Mouse (Mus musculus): ENCODE measurements around the gene Ttc39d. TPM values are rescaled to one million over a fixed set of nuclear protein-coding genes. Genes with fewer than 3 reads are reported as not detected.
A peak's percentile ranks its signal among the peaks of the same experiment; 100 is the strongest.
"Not testable (repeated sequence)": the region's sequence is repeated elsewhere in the genome, so short reads cannot be mapped to it uniquely, and the experiment has no call there.

The Ttc39d gene
- polyA plus RNA-seq, 1 experiment from 2014 or later = 0.10 TPM

DNA sequence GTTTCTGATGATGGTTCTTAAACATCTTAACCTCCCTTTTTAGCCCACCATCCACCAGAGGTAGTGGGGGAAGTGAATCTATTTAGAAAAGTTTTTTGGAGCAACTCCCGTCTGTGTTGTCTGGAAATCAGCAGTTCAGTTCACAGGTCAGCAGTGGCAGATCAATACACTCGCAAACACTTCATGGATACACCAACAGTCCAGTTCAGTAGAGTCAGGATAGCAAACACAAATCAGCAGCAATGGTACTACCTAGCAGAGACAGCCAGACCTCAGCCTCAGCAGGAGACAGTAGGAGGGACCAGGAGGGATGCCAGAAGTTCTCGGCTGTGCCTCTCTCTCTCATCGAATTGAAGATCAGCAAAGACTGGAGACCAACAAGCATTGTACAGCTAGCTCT lies 35.3 kb upstream of the Ttc39d start:
- no peak for ATAC-seq (replicated peaks; ENCODE audit: insufficient number of reproducible peaks, insufficient read depth, low FRiP score, low read depth)
- Histone ChIP-seq H3K36me3 (no peaks in the 10 kb centered on the region), H3K4me3 (no peak overlapping the region), H3K27me3 (no peaks in the 10 kb centered on the region), H3K9me3 (replicated peaks) (no peaks in the 10 kb centered on the region), H3K9ac (no peak overlapping the region), H3K4me2 (no peak overlapping the region), H3K4me1 (replicated peaks) (peaks cover 19% of the 10 kb centered on the region), H3K27ac (no peak overlapping the region)
- 84% methylated on average over 4 of the region's 4 CpGs for WGBS

DNA sequence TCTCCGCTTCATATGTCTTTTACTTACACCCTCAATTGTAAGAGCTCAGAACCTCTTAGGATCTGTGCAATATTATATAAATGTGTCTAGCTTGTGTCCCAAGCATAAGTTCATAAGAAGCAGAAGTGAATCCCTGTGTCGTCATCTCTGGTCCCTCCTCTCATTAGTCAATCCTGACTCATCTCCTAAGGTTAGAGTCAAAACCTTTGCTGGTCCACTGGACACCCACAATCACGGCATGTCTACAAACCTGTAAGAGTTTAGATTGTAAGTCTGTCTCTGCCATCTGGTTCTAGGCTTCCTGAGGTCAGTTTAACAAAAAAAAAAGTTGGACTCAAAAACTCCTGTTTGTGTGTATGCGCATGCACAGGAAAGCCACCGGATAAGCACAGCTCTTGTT lies 34.5 kb upstream of the Ttc39d start:
- H3K27ac ChIP-seq = no peak overlapping the region
- no peak overlapping the region for H3K4me2 ChIP-seq
- H3K36me3 ChIP-seq = no peaks in the 10 kb centered on the region
- ATAC-seq (replicated peaks; ENCODE audit: insufficient number of reproducible peaks, insufficient read depth, low FRiP score, low read depth) = no peak
- no peaks in the 10 kb centered on the region for H3K27me3 ChIP-seq
- H3K4me1 ChIP-seq (replicated peaks) = peaks cover 16% of the 10 kb centered on the region
- H3K9me3 ChIP-seq (replicated peaks) = no peaks in the 10 kb centered on the region
- 75% methylated on average over 5 of the region's 5 CpGs for WGBS
- H3K4me3 ChIP-seq = no peak overlapping the region
- no peak overlapping the region for H3K9ac ChIP-seq

DNA sequence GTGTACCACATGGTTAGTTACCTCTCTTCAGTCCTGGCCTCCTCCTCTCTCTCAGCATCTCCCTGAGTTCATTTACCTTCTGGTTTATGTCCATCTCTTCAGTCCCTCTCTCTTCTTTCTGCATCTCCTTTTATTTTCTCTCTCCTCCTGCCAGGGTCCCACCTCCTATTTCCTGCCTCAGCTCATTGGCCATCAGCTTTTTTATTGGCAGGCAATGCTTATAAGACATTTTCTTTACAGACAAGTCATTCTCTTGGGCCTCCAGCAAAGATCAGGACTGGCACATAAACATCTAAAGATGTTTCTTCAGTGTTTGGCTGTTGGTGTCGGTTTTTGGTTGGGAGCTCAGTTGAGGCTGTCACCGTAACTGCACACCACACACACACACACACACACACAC lies 33.6 kb upstream of the Ttc39d start:
- 95% methylated on average over 2 of the region's 2 CpGs for WGBS
- ATAC-seq (replicated peaks; ENCODE audit: insufficient number of reproducible peaks, insufficient read depth, low FRiP score, low read depth) = no peak
- peaks cover 6% of the 10 kb centered on the region for H3K4me1 ChIP-seq (replicated peaks)
- no peak overlapping the region for H3K4me2 ChIP-seq
- no peaks in the 10 kb centered on the region for H3K36me3 ChIP-seq
- H3K27ac ChIP-seq = no peak overlapping the region
- H3K4me3 ChIP-seq = no peak overlapping the region
- no peaks in the 10 kb centered on the region for H3K27me3 ChIP-seq
- no peak overlapping the region for H3K9ac ChIP-seq
- H3K9me3 ChIP-seq (replicated peaks) = no peaks in the 10 kb centered on the region

DNA sequence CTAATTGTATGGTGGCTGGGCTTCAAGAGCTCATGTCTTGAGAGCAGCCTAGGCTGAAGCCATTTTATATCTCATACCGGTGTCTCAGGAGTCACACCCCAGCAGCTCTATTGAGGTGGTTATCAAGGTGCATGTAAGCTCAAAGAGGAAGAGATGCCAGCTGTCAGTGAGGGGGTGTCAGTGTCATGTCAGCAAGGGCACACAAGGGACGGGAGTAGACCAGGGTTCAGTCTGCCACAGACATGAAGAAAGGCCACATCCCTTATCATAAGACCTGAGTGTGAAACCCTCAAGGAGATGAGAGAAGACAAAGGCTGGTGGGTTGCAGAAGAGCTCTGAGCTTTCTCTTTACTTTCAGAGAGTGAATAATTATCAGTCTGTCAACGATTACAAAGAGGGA lies 33.1 kb upstream of the Ttc39d start:
- ATAC-seq (replicated peaks; ENCODE audit: insufficient number of reproducible peaks, insufficient read depth, low FRiP score, low read depth) = no peak
- Histone ChIP-seq H3K27ac (no peak overlapping the region), H3K4me1 (replicated peaks) (peaks cover 3% of the 10 kb centered on the region; the same call in 1 of the 2 replicates), H3K9ac (no peak overlapping the region), H3K27me3 (no peaks in the 10 kb centered on the region), H3K4me2 (no peak overlapping the region), H3K9me3 (replicated peaks) (no peaks in the 10 kb centered on the region), H3K4me3 (no peak overlapping the region), H3K36me3 (no peaks in the 10 kb centered on the region)
- 50% methylated on average over 3 of the region's 3 CpGs for WGBS

DNA sequence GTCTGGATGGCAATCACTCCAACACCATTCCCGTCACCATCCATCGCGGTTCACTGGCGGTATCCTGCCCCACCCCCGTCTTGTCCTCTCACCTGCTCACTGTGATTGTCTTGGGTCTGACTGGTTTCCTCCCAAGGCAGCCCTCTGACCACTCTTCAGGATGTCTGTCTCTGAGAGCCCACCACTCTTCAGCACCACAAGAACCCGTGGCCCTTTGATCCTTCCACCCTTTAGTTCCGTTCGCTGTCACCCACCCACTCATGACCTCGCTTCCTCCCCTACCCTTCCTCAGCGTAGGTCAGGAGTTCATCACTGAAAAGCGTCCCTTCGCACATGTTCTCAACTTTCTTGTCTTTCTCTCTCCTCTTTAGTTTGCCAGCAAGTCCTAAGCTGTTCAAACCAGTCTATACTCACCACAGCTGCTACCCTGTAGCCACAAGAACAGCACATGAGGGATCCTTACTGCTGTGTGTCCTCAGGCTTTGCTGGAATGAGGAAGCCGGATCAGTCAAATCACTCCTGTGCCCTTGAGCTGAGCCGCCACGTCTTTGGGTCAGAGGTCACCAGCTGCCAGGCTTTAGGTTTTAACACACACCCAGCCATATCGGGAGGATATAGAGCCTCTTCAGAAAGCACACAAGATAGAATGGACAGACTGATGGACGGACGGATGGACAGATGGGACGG lies 32.4 kb upstream of the Ttc39d start:
- Histone ChIP-seq H3K9ac (no peak overlapping the region), H3K4me1 (replicated peaks) (peaks cover 3% of the 10 kb centered on the region; the same call in 1 of the 2 replicates), H3K27me3 (no peaks in the 10 kb centered on the region), H3K27ac (no peak overlapping the region), H3K4me2 (no peak overlapping the region), H3K36me3 (no peaks in the 10 kb centered on the region), H3K4me3 (no peak overlapping the region), H3K9me3 (replicated peaks) (no peaks in the 10 kb centered on the region)
- no peak for ATAC-seq (replicated peaks; ENCODE audit: insufficient number of reproducible peaks, insufficient read depth, low FRiP score, low read depth)
- WGBS = 66% methylated on average over 19 of the region's 19 CpGs

DNA sequence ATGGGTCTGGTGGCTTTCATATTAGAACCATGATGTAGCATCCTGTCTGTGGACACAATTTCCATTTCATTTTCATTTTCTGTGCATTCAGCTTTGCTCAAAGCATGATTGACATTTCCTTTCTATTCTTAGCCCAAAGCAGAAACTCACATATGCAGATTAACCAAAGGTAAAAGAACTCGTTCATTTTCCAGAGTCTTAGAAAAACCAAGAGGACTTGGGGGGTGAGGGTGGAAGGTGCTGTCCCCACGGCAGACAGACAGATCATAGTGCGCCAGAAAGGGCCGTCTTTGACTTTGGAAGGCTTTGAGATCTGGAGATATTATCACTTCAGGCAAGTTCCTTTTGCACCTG lies 31.9 kb upstream of the Ttc39d start:
- no peak for ATAC-seq (replicated peaks; ENCODE audit: insufficient number of reproducible peaks, insufficient read depth, low FRiP score, low read depth)
- 67% methylated on average over 4 of the region's 4 CpGs for WGBS
- no peak overlapping the region for H3K4me2 ChIP-seq
- no peak overlapping the region for H3K27ac ChIP-seq
- no peaks in the 10 kb centered on the region for H3K27me3 ChIP-seq
- H3K4me3 ChIP-seq = no peak overlapping the region
- H3K36me3 ChIP-seq = no peaks in the 10 kb centered on the region
- peaks cover 3% of the 10 kb centered on the region; the same call in 1 of the 2 replicates for H3K4me1 ChIP-seq (replicated peaks)
- no peaks in the 10 kb centered on the region for H3K9me3 ChIP-seq (replicated peaks)
- no peak overlapping the region for H3K9ac ChIP-seq

DNA sequence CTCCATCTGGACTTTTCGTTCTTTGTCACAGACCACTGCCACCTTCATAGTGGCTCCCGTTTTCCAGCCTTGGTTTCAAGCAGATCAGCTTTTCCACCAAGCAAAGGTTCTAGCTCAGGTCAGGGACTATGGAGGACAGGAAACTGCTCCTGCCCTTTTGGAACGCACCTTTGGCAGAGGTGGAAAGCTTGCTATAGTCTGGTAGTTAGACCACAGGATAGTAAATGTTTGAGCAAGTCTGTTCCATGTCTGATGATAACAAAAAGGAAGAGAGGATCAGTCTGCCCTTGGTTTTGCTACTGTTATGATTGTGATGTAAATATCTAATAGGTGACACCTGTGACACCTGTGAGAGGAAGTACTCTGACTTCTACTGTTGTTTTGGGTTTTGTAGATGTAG lies 31.3 kb upstream of the Ttc39d start:
- no peak for ATAC-seq (replicated peaks; ENCODE audit: insufficient number of reproducible peaks, insufficient read depth, low FRiP score, low read depth)
- no peaks in the 10 kb centered on the region for H3K9me3 ChIP-seq (replicated peaks)
- H3K9ac ChIP-seq = no peak overlapping the region
- no peaks in the 10 kb centered on the region for H3K36me3 ChIP-seq
- peaks cover 3% of the 10 kb centered on the region; the same call in 1 of the 2 replicates for H3K4me1 ChIP-seq (replicated peaks)
- WGBS = 89% methylated on average over 3 of the region's 3 CpGs
- H3K27ac ChIP-seq = no peak overlapping the region
- no peak overlapping the region for H3K4me3 ChIP-seq
- H3K27me3 ChIP-seq = no peaks in the 10 kb centered on the region
- H3K4me2 ChIP-seq = no peak overlapping the region

DNA sequence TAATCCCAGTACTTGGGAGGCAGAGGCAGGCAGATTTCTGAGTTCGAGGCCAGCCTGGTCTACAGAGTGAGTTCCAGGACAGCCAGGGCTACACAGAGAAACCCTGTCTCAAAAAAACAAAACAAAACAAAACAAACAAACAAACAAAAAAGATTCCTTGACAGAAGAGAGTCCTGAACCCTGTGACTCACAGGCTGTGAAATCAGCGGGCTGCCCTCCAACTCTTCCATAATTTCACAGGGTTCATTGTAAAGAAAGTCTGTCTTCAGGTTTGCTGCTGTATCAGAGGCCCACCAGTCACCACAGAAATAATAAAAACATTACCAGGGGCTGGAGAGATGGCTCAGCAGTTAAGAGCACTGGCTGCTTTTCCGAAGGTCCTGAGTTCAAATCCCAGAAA lies 28.4 kb upstream of the Ttc39d start:
- not testable (repeated sequence) for H3K4me1 ChIP-seq (replicated peaks); H3K27me3 ChIP-seq; H3K4me3 ChIP-seq; ATAC-seq (replicated peaks; ENCODE audit: insufficient number of reproducible peaks, insufficient read depth, low FRiP score, low read depth); H3K27ac ChIP-seq; H3K9ac ChIP-seq; H3K4me2 ChIP-seq; H3K36me3 ChIP-seq; H3K9me3 ChIP-seq (replicated peaks)
- WGBS = 96% methylated on average over 3 of the region's 3 CpGs

DNA sequence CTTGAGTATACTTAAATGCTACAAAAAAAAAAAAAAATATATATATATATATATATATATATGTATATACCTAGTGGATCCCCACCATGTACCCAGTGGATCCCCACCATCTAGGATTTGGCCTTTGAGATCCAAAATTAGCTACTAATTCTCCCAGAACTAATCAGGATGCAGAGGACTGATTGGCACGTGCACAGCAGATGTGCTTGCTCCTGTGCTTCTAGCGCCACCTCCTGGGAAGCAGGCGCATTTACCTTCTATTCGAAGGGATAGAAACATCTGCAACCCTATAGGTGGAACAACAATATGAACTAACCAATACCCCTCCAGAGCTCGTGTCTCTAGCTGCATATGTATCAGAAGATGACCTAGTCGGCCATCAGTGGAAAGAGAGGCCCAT lies 27.3 kb upstream of the Ttc39d start:
- Histone ChIP-seq H3K4me1 (replicated peaks) (peaks cover 1% of the 10 kb centered on the region; the same call in 1 of the 2 replicates), H3K27me3 (no peaks in the 10 kb centered on the region), H3K27ac (no peak overlapping the region), H3K9me3 (replicated peaks) (no peaks in the 10 kb centered on the region), H3K9ac (no peak overlapping the region), H3K36me3 (no peaks in the 10 kb centered on the region), H3K4me3 (no peak overlapping the region), H3K4me2 (no peak overlapping the region)
- WGBS = 0% methylated on average over 6 of the region's 6 CpGs
- peak; percentile 73 for ATAC-seq (replicated peaks; ENCODE audit: insufficient number of reproducible peaks, insufficient read depth, low FRiP score, low read depth)

DNA sequence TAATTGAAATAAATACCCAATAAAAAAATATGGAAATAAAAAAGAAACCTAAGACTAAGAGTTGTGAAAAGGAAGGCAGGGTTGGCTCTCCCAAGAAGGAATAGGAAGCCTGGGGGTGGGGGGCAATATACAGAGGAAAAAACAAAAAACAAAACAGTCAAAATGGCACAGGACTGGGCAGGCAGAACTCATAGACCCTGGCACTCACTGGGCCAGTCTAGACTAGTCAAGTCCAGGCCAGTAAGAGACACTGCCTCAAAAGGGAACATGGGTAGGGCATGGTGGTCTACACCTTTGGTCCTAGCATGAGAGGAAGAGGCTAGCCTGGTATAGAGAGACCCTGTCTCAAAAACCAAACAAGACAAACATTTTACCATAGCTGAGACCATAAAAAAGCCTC lies 26.8 kb upstream of the Ttc39d start:
- Histone ChIP-seq H3K36me3 (no peaks in the 10 kb centered on the region), H3K9me3 (replicated peaks) (no peaks in the 10 kb centered on the region), H3K4me2 (no peak overlapping the region), H3K27ac (no peak overlapping the region), H3K27me3 (no peaks in the 10 kb centered on the region), H3K9ac (no peak overlapping the region), H3K4me3 (no peak overlapping the region), H3K4me1 (replicated peaks) (no peaks in the 10 kb centered on the region)
- no peak for ATAC-seq (replicated peaks; ENCODE audit: insufficient number of reproducible peaks, insufficient read depth, low FRiP score, low read depth)

DNA sequence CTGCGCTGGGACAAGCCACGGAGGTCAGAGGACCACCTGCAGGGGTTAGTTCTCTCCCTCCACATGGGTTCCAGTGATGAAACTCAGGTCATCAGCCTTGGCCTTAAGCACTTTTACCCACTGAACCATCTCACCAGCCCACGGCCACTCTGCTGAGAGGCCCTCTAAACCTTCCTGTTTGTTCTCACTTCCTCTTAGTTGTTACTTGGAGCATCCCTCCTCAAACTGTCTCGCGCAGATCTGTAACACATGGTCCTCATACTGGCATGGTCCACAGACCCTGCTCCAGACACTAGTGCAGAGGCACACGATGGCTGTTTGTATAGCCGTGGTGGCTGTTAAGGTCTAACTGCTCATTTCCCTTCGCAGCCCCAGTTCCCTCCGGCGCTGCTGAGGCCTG lies 23.6 kb upstream of the Ttc39d start:
- Histone ChIP-seq H3K9ac (no peak overlapping the region), H3K4me2 (no peak overlapping the region), H3K4me1 (replicated peaks) (no peaks in the 10 kb centered on the region), H3K4me3 (no peak overlapping the region), H3K36me3 (no peaks in the 10 kb centered on the region), H3K27ac (no peak overlapping the region), H3K27me3 (no peaks in the 10 kb centered on the region), H3K9me3 (replicated peaks) (no peaks in the 10 kb centered on the region)
- no peak for ATAC-seq (replicated peaks; ENCODE audit: insufficient number of reproducible peaks, insufficient read depth, low FRiP score, low read depth)
- 79% methylated on average over 10 of the region's 10 CpGs for WGBS

DNA sequence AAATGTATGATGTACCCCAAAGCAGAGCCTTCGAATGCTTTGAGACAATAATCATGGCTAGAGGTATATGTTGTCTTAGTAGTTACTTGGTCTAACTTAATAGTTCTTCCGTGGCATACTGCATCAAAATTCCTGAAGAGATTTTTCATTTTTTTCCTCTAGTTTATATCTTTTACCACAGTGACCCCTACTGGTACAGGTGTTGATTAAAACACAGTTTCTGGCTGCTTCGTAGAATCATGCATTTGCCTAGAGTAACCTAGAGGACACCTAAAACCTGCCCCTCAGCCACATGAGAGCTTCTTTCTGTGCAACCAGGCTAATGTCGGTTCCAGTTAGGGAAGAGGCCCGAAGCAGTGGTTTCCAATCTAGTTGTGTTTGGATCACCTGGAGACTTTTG lies 14.2 kb upstream of the Ttc39d start:
- ATAC-seq (replicated peaks; ENCODE audit: insufficient number of reproducible peaks, insufficient read depth, low FRiP score, low read depth) = no peak
- Histone ChIP-seq H3K9me3 (replicated peaks) (no peaks in the 10 kb centered on the region), H3K36me3 (peaks cover 21% of the 10 kb centered on the region), H3K9ac (no peak overlapping the region), H3K4me2 (no peak overlapping the region), H3K27ac (no peak overlapping the region), H3K4me1 (replicated peaks) (no peaks in the 10 kb centered on the region), H3K4me3 (no peak overlapping the region), H3K27me3 (no peaks in the 10 kb centered on the region)
- WGBS = 63% methylated on average over 5 of the region's 5 CpGs
